Mouse (Mus musculus): Measurements from ENCODE around the gene Maml3.

DNA sequence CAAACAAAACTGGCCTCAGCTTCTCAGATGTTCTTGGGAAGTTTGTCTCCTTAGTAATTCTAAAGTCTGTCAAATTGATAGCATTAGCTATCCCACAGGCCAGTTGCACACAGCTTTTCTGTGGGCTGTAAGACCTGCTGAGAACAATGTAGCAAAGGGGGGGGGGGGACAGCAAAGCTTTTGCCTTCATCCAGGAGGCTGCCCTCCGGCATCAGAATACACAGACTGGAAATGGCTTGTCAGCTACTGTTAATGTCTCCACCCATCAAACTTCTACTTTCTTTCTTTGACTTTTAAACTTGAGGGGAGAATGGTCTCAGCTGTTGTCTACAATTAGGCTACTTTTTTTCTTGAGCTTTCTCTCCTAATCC is 396.5 kb downstream of the Maml3 start:
- TF ChIP-seq MEF2A (IDR thresholded peaks at IDR 0.05; ENCODE audit: borderline replicate concordance, low read depth, low read length) (no peak), CTCF (conservative IDR thresholded peaks at IDR 0.05 in 1 of 2, IDR thresholded peaks at IDR 0.05 in 1 of 2; ENCODE audit: low read depth in 2 of 2, low read length in 2 of 2) (no peak), SMC3 (IDR thresholded peaks at IDR 0.05; ENCODE audit: low read depth, low read length) (no peak), SIN3A (IDR thresholded peaks at IDR 0.05; ENCODE audit: low read length) (no peak), POLR2A (IDR thresholded peaks at IDR 0.05; ENCODE audit: low read depth, low read length) (no peak), EP300 (IDR thresholded peaks at IDR 0.05; ENCODE audit: low read length) (no peak), BHLHE40 (IDR thresholded peaks at IDR 0.05; ENCODE audit: low read depth, low read length) (no peak), USF1 (IDR thresholded peaks at IDR 0.05; ENCODE audit: low read depth, low read length) (no peak), MAX (IDR thresholded peaks at IDR 0.05; ENCODE audit: low read length) (no peak), E2F4 (IDR thresholded peaks at IDR 0.05; ENCODE audit: insufficient replicate concordance, low read depth, low read length) (no peak), CHD1 (IDR thresholded peaks at IDR 0.05; ENCODE audit: low read depth, low read length) (no peak)

Measured in CH12.LX (cell line).